Mouse (Mus musculus) midbrain, embryonic 11.5 days (tissue): ENCODE data around the gene Filip1l. TPM values are rescaled to one million over a fixed set of nuclear protein-coding genes. Genes with fewer than 3 reads are reported as not detected.
A peak's percentile ranks its signal among the peaks of the same experiment; 100 is the strongest.

ENCODE experiments used
- ATAC-seq: fragments of 200-750 bp; cut with Nextera tagmentation; 2 replicates; pipeline ENCODE4 v1.8.0; 2017; ENCODE audit warnings: moderate TSS enrichment, moderate library complexity; ENCODE audit not compliant: low FRiP score
- DNase-seq: peaks from one replicate; pipeline ENCODE4 v3.0.0; 2015; ENCODE audit warnings: low spot score; ENCODE audit errors: missing footprints
- H3K27ac ChIP-seq: fragments of 300-500 bp; sonication (generic); 2 replicates; pipeline ENCODE4 v1.5.1; 2014; ENCODE audit warnings: low read depth, low read length
- H3K27me3 ChIP-seq: fragments of 300-500 bp; sonication (generic); 2 replicates; pipeline ENCODE4 v1.6.1; 2014; ENCODE audit warnings: mild to moderate bottlenecking, low read length, moderate library complexity, mixed read lengths; ENCODE audit not compliant: control insufficient read depth, insufficient read depth
- H3K36me3 ChIP-seq: fragments of 300-500 bp; sonication (generic); 2 replicates; pipeline ENCODE4 v1.6.1; 2014; ENCODE audit warnings: mild to moderate bottlenecking, low read length, moderate library complexity, mixed read lengths; ENCODE audit not compliant: control insufficient read depth, insufficient read depth
- H3K4me1 ChIP-seq: fragments of 300-500 bp; sonication (generic); 2 replicates; pipeline ENCODE4 v1.6.1; 2014; ENCODE audit warnings: low read length; ENCODE audit not compliant: control insufficient read depth, insufficient read depth
- H3K4me2 ChIP-seq: fragments of 300-500 bp; sonication (generic); 2 replicates; pipeline ENCODE4 v1.6.1; 2014; ENCODE audit warnings: mild to moderate bottlenecking, moderate library complexity
- H3K4me3 ChIP-seq: fragments of 300-500 bp; sonication (generic); 2 replicates; pipeline ENCODE4 v1.5.1; 2014; ENCODE audit warnings: low read depth, low read length
- H3K9ac ChIP-seq: fragments of 300-500 bp; sonication (generic); 2 replicates; pipeline ENCODE4 v1.6.1; 2014; ENCODE audit warnings: low read length
- H3K9me3 ChIP-seq: fragments of 300-500 bp; sonication (generic); 2 replicates; pipeline ENCODE4 v1.6.1; 2016; ENCODE audit warnings: low read length; ENCODE audit not compliant: control insufficient read depth
- WGBS: fragments of 180-500 bp; shearing (Covaris S2); extraction: QIAGEN DNeasy Blood & Tissue Kit; methylation state at CpG from one replicate; pipeline ENCODE4 v1.1.7; 2014; 5-methylcytosine and 5-hydroxymethylcytosine counted together
- polyA plus RNA-seq: library from polyadenylated mRNA; unstranded; fragments of >200 nt; fragmentation: Nextera tagmentation; extraction: Ambion mirVana; gene quantifications from 2 replicates; pipeline ENCODE4 v1.2.1, GENCODE M21; 2014

Filip1l gene
- polyA plus RNA-seq, 1 experiment from 2014 or later: 6.8 TPM

DNA sequence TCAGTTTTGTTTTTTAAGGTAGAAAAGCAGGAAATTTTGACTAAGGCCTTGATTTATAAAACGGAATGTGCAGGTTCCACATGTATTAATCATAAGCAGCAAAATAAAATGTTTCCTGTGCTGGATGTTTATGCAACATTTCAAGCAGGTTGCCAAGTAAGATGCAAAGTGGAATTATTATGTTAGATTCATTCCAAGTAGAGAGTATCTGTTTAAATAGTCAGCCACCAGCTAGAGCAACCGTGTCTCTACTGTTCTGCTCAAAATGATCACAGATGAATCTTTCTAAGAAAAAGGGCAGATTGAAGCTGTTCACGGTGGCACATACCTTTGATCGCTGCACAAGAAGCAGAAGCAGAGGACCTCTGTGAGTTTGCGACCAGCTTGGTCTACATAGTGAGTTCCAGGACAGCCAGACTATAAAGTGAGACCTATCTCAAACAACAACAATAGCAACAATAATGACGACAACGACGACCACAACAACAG, 34.2 kb upstream of the Filip1l start:
- no peak overlapping the region for H3K4me2 ChIP-seq
- H3K27me3 ChIP-seq: no peaks in the 10 kb centered on the region
- WGBS: 91% methylated on average over 8 of the region's 8 CpGs
- H3K4me1 ChIP-seq: no peaks in the 10 kb centered on the region
- no peak overlapping the region for H3K27ac ChIP-seq
- no peak overlapping the region for H3K4me3 ChIP-seq
- DNase-seq (no peak), ATAC-seq (no peak)
- no peaks in the 10 kb centered on the region for H3K9me3 ChIP-seq
- H3K36me3 ChIP-seq: no peaks in the 10 kb centered on the region
- no peak overlapping the region for H3K9ac ChIP-seq

- Histone ChIP-seq H3K27me3 (no peaks in the 10 kb centered on the region), H3K27ac (no peak overlapping the region), H3K4me2 (no peak overlapping the region), H3K36me3 (no peaks in the 10 kb centered on the region), H3K4me1 (no peaks in the 10 kb centered on the region), H3K9me3 (no peaks in the 10 kb centered on the region), H3K4me3 (no peak overlapping the region), H3K9ac (no peak overlapping the region)
- WGBS: 75% methylated on average over 7 of the region's 7 CpGs
- no peak for DNase-seq
- ATAC-seq: no peak
These were observed 33.4 kb upstream of the Filip1l start for GRCm38 (mm10) chr16:57319284-57320124.

DNA sequence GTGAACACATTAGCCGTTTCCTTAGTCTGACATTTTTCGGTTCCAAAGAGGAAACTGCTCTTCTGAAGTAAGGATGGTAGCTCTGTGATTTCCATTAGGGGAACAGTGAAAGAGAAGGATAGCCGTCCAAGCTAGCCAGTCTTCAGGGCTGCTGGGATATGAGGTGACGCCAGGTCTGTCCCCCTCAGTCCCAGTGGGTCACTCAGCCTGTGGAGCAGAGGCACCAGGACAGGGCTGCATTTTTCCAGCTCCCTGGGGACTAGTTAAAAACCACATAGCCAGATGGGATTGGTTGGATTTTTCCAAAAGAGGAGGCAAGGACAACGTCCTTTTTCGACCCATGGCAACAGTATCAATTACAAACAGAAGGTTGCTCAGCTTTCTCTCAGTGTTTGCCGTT, 25.9 kb upstream of the Filip1l start:
- H3K36me3 ChIP-seq: no peaks in the 10 kb centered on the region
- DNase-seq (no peak), ATAC-seq (no peak)
- H3K9me3 ChIP-seq: no peaks in the 10 kb centered on the region
- WGBS: 86% methylated on average over 7 of the region's 7 CpGs
- H3K27ac ChIP-seq: no peak overlapping the region
- H3K9ac ChIP-seq: no peak overlapping the region
- H3K27me3 ChIP-seq: no peaks in the 10 kb centered on the region
- no peaks in the 10 kb centered on the region for H3K4me1 ChIP-seq
- H3K4me2 ChIP-seq: no peak overlapping the region
- no peak overlapping the region for H3K4me3 ChIP-seq

- H3K27me3 ChIP-seq: no peaks in the 10 kb centered on the region
- 84% methylated on average over 8 of the region's 8 CpGs for WGBS
- H3K9me3 ChIP-seq: no peaks in the 10 kb centered on the region
- no peak overlapping the region for H3K4me3 ChIP-seq
- no peaks in the 10 kb centered on the region for H3K4me1 ChIP-seq
- ATAC-seq (no peak), DNase-seq (no peak)
- H3K36me3 ChIP-seq: no peaks in the 10 kb centered on the region
- no peak overlapping the region for H3K4me2 ChIP-seq
- H3K9ac ChIP-seq: no peak overlapping the region
- no peak overlapping the region for H3K27ac ChIP-seq
These were observed 23.9 kb upstream of the Filip1l start for GRCm38 (mm10) chr16:57329028-57329427.

GRCm38 (mm10) chr16:57330111-57330510, 22.8 kb upstream of the Filip1l start:
- no peak for DNase-seq
- H3K4me1 ChIP-seq: no peaks in the 10 kb centered on the region
- no peaks in the 10 kb centered on the region for H3K27me3 ChIP-seq
- no peak overlapping the region for H3K9ac ChIP-seq
- no peak overlapping the region for H3K27ac ChIP-seq
- no peak overlapping the region for H3K4me3 ChIP-seq
- H3K36me3 ChIP-seq: no peaks in the 10 kb centered on the region
- ATAC-seq: no peak
- no peak overlapping the region for H3K4me2 ChIP-seq
- 85% methylated on average over 2 of the region's 2 CpGs for WGBS
- H3K9me3 ChIP-seq: no peaks in the 10 kb centered on the region

DNA sequence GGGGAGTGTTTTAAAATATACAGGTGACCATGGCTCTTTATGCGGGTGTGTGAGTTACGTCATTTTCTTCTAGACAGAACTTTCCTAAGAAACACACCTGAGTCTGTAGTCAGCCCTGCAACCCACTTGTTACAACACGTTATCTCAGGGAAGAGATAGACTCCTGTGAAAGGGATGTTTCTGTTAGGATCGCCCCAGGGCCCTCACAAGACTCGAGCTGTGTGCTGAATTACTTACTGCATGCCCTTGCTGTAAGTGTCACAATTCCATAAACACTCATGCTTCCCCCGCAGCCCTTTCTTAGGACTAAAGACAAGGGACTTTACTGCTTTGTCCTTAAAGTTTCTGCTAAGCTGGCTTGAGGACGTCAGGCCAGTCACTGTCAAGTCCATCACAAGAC, 20.6 kb upstream of the Filip1l start:
- Histone ChIP-seq H3K36me3 (no peaks in the 10 kb centered on the region), H3K27me3 (no peaks in the 10 kb centered on the region), H3K27ac (no peak overlapping the region), H3K4me2 (no peak overlapping the region), H3K4me3 (no peak overlapping the region), H3K4me1 (no peaks in the 10 kb centered on the region), H3K9ac (no peak overlapping the region), H3K9me3 (no peaks in the 10 kb centered on the region)
- no peak for ATAC-seq
- peak; percentile 82 for DNase-seq
- WGBS: 86% methylated on average over 7 of the region's 7 CpGs

- no peak for DNase-seq
These were observed 16.0 kb upstream of the Filip1l start for GRCm38 (mm10) chr16:57336770-57337423.

DNA sequence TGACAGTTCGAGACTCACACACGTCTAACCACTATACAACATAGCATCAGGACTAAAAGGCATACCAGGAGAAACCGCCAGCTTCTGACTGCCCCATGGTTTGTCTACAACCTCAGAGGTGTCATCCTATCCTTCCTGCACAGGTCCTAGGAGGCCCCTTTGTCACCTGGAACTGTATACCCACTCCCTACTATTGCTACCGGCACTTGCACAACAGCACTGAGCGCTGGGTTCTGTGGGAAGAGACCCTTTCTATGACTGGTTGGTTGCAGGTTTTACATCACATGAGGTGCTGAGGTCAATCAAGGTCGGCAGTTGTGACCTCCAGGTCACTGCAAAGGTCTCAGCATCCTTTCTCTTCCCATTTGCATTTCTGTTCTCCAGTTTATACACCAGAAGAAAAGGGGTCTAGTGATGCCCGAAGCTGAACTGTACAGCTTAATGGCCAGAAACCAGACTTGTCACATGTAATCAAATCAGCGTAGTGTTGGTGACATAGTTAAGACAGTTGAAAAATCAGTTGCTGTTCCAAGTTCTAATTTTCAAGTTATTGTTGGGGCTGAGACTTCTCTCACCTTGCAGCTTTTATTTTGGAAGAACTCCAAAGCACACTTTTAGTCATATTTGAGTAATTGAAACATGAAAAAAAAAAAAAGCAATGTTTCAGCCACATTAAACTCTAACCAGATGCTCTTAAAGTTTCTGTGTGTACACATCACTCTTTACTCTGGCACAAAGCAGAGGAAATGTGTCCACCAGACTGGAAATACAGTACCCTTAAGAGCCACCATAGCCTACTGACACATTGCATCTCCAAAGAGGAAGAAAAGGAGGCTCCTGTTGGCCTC, 12.9 kb upstream of the Filip1l start:
- no peak for ATAC-seq
- H3K4me1 ChIP-seq: no peaks in the 10 kb centered on the region

More at GRCm38 (mm10) chr16:57336770-57337423, 16.0 kb upstream of the Filip1l start:
- no peak overlapping the region for H3K4me2 ChIP-seq
- H3K4me3 ChIP-seq: no peak overlapping the region
- ATAC-seq: no peak
- H3K36me3 ChIP-seq: no peaks in the 10 kb centered on the region
- no peaks in the 10 kb centered on the region for H3K4me1 ChIP-seq
- H3K9ac ChIP-seq: no peak overlapping the region
- no peak overlapping the region for H3K27ac ChIP-seq
- no peaks in the 10 kb centered on the region for H3K9me3 ChIP-seq
- H3K27me3 ChIP-seq: no peaks in the 10 kb centered on the region
- 79% methylated on average over 11 of the region's 11 CpGs for WGBS

GRCm38 (mm10) chr16:57340613-57340898, 12.3 kb upstream of the Filip1l start:
- Histone ChIP-seq H3K9me3 (no peaks in the 10 kb centered on the region), H3K27me3 (no peaks in the 10 kb centered on the region), H3K27ac (no peak overlapping the region), H3K4me2 (no peak overlapping the region), H3K4me3 (no peak overlapping the region), H3K36me3 (no peaks in the 10 kb centered on the region), H3K9ac (no peak overlapping the region), H3K4me1 (no peaks in the 10 kb centered on the region)
- ATAC-seq (no peak), DNase-seq (no peak)
- WGBS: 67% methylated on average over 5 of the region's 5 CpGs

More for the DNA sequence above, 12.9 kb upstream of the Filip1l start:
- Histone ChIP-seq H3K9me3 (no peaks in the 10 kb centered on the region), H3K9ac (no peak overlapping the region), H3K36me3 (no peaks in the 10 kb centered on the region), H3K27ac (no peak overlapping the region), H3K4me3 (no peak overlapping the region), H3K27me3 (no peaks in the 10 kb centered on the region), H3K4me2 (no peak overlapping the region)
- 86% methylated on average over 8 of the region's 8 CpGs for WGBS
- no peak for DNase-seq
